Comparison of ENCODE assay signal across 9 mouse cellular contexts in the genomic region with DNA sequence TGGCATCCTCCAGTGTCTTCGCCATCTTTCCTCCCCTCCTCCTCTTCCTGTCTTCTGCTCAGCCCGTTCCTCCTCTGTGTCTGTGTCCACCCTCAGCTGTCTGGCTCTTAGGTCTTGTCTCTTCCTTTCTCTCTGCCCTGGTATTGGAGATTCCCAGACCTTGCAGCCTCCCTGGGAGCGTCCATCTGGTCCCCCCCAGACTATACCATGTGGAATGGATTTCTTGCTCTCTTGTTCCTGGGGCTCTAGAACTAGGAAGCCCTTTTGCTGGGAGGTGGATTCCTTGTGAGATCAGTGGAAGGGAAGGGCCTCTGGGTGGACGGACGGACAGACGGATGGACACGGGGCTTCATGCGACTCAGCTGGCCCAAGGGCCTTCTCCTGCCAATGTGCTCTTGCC. TPM values are rescaled to one million over a fixed set of nuclear protein-coding genes. Genes with fewer than 3 reads are reported as not detected.
DNase-seq lines count a peak whose midpoint lies in the region; ATAC-seq and TF ChIP-seq lines count a peak whose summit lies in the region.
"Had no signal": no experiment of that assay in that cellular context is flagged by ENCODE, and none has a peak within 500 bp of the region (broad histone marks: within the 10 kb centered on the region; RNA-seq: fewer than 3 reads in every experiment).

No protein-coding gene starts in this region.

- 90% methylated on average over 8 of the region's 8 CpGs for WGBS in hindbrain, embryonic 10.5 days
- WGBS in hindbrain, embryonic 11.5 days, result 84% methylated on average over 8 of the region's 8 CpGs
- 81% methylated on average over 8 of the region's 8 CpGs for WGBS in hindbrain, embryonic 12.5 days
- 90% methylated on average over 8 of the region's 8 CpGs for WGBS in midbrain, embryonic 14.5 days

- no peak overlapping the region for H3K9ac ChIP-seq in hindbrain, embryonic 11.5 days (ENCODE audit: low read depth, low read length)
- peak overlapping the region; percentile 97; the same call in 1 of the 2 replicates for H3K9ac ChIP-seq in hindbrain, embryonic 12.5 days
- H3K9ac ChIP-seq in midbrain, embryonic 14.5 days (replicated peaks; ENCODE audit: low read length), result 0 out of 2 replicates have a peak overlapping the region, but pooled peaks have one; percentile 39

- no peak for TF ChIP-seq POLR2A in cortical plate, adult 2 months (IDR thresholded peaks at IDR 0.05; ENCODE audit: extremely low read depth, insufficient read depth, low read length)

- DNase-seq in hindbrain, embryonic 10.5 days (ENCODE audit: low spot score), result no peak
- no peak for DNase-seq in hindbrain, embryonic 11.5 days (ENCODE audit: low spot score)
- DNase-seq in midbrain, embryonic 14.5 days, result no peak
- no peak for DNase-seq in adrenal gland, postnatal 14 days

- ATAC-seq in hindbrain, embryonic 11.5 days (ENCODE audit: low FRiP score), result no peak
- no peak for ATAC-seq in hindbrain, embryonic 12.5 days (ENCODE audit: low FRiP score)
- ATAC-seq in midbrain, embryonic 14.5 days (ENCODE audit: low FRiP score, low TSS enrichment), result no peak
- no peak for ATAC-seq in megakaryocyte progenitor cell, adult 5-6 weeks (replicated peaks; ENCODE audit: poor library complexity)

- TF ChIP-seq CTCF in cortical plate, adult 2 months (IDR thresholded peaks at IDR 0.05; ENCODE audit: extremely low read depth, insufficient read depth, low read length), result no peak

- H3K9me3 ChIP-seq in hindbrain, embryonic 10.5 days, result no peaks in the 10 kb centered on the region
- no peaks in the 10 kb centered on the region for H3K9me3 ChIP-seq in hindbrain, embryonic 11.5 days (ENCODE audit: control insufficient read depth, low read length)
- H3K9me3 ChIP-seq in hindbrain, embryonic 12.5 days (replicated peaks), result no peaks in the 10 kb centered on the region
- no peaks in the 10 kb centered on the region for H3K9me3 ChIP-seq in midbrain, embryonic 14.5 days (ENCODE audit: control insufficient read depth, low read length)

- peak overlapping the region; percentile 96; the same call in 1 of the 2 replicates for H3K4me3 ChIP-seq in hindbrain, embryonic 10.5 days
- no peak overlapping the region for H3K4me3 ChIP-seq in hindbrain, embryonic 11.5 days (ENCODE audit: low read depth, low read length)
- peak overlapping the region; percentile 5; the same call in 1 of the 2 replicates for H3K4me3 ChIP-seq in cortical plate, adult 2 months (ENCODE audit: insufficient read depth, low read length)
- peak overlapping the region; percentile 2; the same call in 1 of the 2 replicates for H3K4me3 ChIP-seq in hindbrain, embryonic 12.5 days
- H3K4me3 ChIP-seq in midbrain, embryonic 14.5 days (replicated peaks; ENCODE audit: low read depth, low read length), result 0 out of 2 replicates have a peak overlapping the region, but pooled peaks have one; percentile 5

- H3K4me2 ChIP-seq in hindbrain, embryonic 11.5 days (replicated peaks; ENCODE audit: low read depth, low read length), result no peak overlapping the region
- H3K4me2 ChIP-seq in hindbrain, embryonic 12.5 days (replicated peaks), result peak overlapping the region; percentile 93
- H3K4me2 ChIP-seq in midbrain, embryonic 14.5 days (ENCODE audit: low read length), result peak overlapping the region; percentile 97

- peaks cover 70% of the 10 kb centered on the region for H3K36me3 ChIP-seq in hindbrain, embryonic 10.5 days
- H3K36me3 ChIP-seq in hindbrain, embryonic 11.5 days (ENCODE audit: control insufficient read depth, insufficient read depth, low read length), result peaks cover 12% of the 10 kb centered on the region
- peaks cover 43% of the 10 kb centered on the region for H3K36me3 ChIP-seq in hindbrain, embryonic 12.5 days
- H3K36me3 ChIP-seq in midbrain, embryonic 14.5 days (ENCODE audit: control insufficient read depth, insufficient read depth, low read length), result peaks cover 49% of the 10 kb centered on the region

- no peaks in the 10 kb centered on the region for H3K27me3 ChIP-seq in hindbrain, embryonic 10.5 days (ENCODE audit: insufficient read depth, poor library complexity, severe bottlenecking)
- no peaks in the 10 kb centered on the region for H3K27me3 ChIP-seq in hindbrain, embryonic 11.5 days (ENCODE audit: control insufficient read depth, insufficient read depth, low read length)
- H3K27me3 ChIP-seq in hindbrain, embryonic 12.5 days, result no peaks in the 10 kb centered on the region
- H3K27me3 ChIP-seq in midbrain, embryonic 14.5 days (ENCODE audit: control insufficient read depth, insufficient read depth, low read length), result no peaks in the 10 kb centered on the region

- peak overlapping the region; percentile 36; the same call in 1 of the 2 replicates for H3K27ac ChIP-seq in hindbrain, embryonic 10.5 days
- H3K27ac ChIP-seq in hindbrain, embryonic 11.5 days (ENCODE audit: low read depth, low read length), result no peak overlapping the region
- H3K27ac ChIP-seq in cortical plate, adult 2 months (ENCODE audit: insufficient read depth, low read length), result no peak overlapping the region
- no peak overlapping the region for H3K27ac ChIP-seq in hindbrain, embryonic 12.5 days
- no peak overlapping the region for H3K27ac ChIP-seq in midbrain, embryonic 14.5 days (replicated peaks; ENCODE audit: low read depth, low read length)

- peaks cover 87% of the 10 kb centered on the region for H3K4me1 ChIP-seq in hindbrain, embryonic 10.5 days (replicated peaks)
- H3K4me1 ChIP-seq in hindbrain, embryonic 11.5 days (replicated peaks; ENCODE audit: control insufficient read depth, insufficient read depth, low read length), result peaks cover 28% of the 10 kb centered on the region
- peaks cover 16% of the 10 kb centered on the region for H3K4me1 ChIP-seq in cortical plate, adult 2 months (ENCODE audit: control insufficient read depth, insufficient read depth, low read length)
- H3K4me1 ChIP-seq in hindbrain, embryonic 12.5 days, result peaks cover 70% of the 10 kb centered on the region
- peaks cover 41% of the 10 kb centered on the region for H3K4me1 ChIP-seq in midbrain, embryonic 14.5 days (ENCODE audit: control insufficient read depth, insufficient read depth, low read length)

RNA-seq across cellular contexts. Expression of gene Ppp1r9b, which starts 5.3 kb away (rescaled TPM):
- polyA plus RNA-seq in hindbrain, embryonic 10.5 days (2016; fragmentation: Nextera tagmentation; extraction: Ambion mirVana), result 10.4 and 11.8 TPM in 2 replicates
- 12.4 and 16.2 TPM in 2 replicates for polyA plus RNA-seq in hindbrain, embryonic 11.5 days (2014; fragmentation: Nextera tagmentation; extraction: Ambion mirVana)
- polyA plus RNA-seq in cortical plate, adult 2 months (2012; rRNA removed), result 284 and 326 TPM in 2 replicates
- 16.8 and 18.5 TPM in 2 replicates for polyA plus RNA-seq in hindbrain, embryonic 12.5 days (2016; fragmentation: Nextera tagmentation; extraction: Ambion mirVana)
- polyA plus RNA-seq in midbrain, embryonic 14.5 days (2014; fragmentation: Nextera tagmentation; extraction: Ambion mirVana), result 27.1 and 27.6 TPM in 2 replicates
- total RNA-seq in adrenal gland, postnatal 14 days (2021), result 101 and 109 TPM in 2 replicates
- 43.9 and 46.6 TPM in 2 replicates for total RNA-seq in megakaryocyte progenitor cell, adult 5-6 weeks (2015)
- total RNA-seq in megakaryocyte progenitor cell, adult 5-6 weeks (2017), result 81.9 and 107 TPM in 2 replicates

RNA-seq across cellular contexts. Expression of gene Samd14, which starts 13.6 kb away (rescaled TPM):
- polyA plus RNA-seq in hindbrain, embryonic 10.5 days (2016; fragmentation: Nextera tagmentation; extraction: Ambion mirVana), result 38.8 and 71.5 TPM in 2 replicates
- 46.1 and 47.6 TPM in 2 replicates for polyA plus RNA-seq in hindbrain, embryonic 11.5 days (2014; fragmentation: Nextera tagmentation; extraction: Ambion mirVana)
- polyA plus RNA-seq in cortical plate, adult 2 months (2012; rRNA removed), result 17.8 and 18.0 TPM in 2 replicates
- polyA plus RNA-seq in hindbrain, embryonic 12.5 days (2016; fragmentation: Nextera tagmentation; extraction: Ambion mirVana), result 94.6 and 106 TPM in 2 replicates
- polyA plus RNA-seq in midbrain, embryonic 14.5 days (2014; fragmentation: Nextera tagmentation; extraction: Ambion mirVana), result 135 and 152 TPM in 2 replicates
- total RNA-seq in adrenal gland, postnatal 14 days (2021), result 5.4 and 7.3 TPM in 2 replicates
- 2.3 and 6.1 TPM in 2 replicates for total RNA-seq in megakaryocyte progenitor cell, adult 5-6 weeks (2015)
- total RNA-seq in megakaryocyte progenitor cell, adult 5-6 weeks (2017), result 0.92 and 2.6 TPM in 2 replicates

RNA-seq across cellular contexts. Expression of gene Sgca, which starts 20.0 kb away (rescaled TPM):
- 0.10 TPM in 1 of 2 replicates, not detected in the other for polyA plus RNA-seq in hindbrain, embryonic 10.5 days (2016; fragmentation: Nextera tagmentation; extraction: Ambion mirVana)
- polyA plus RNA-seq in hindbrain, embryonic 11.5 days (2014; fragmentation: Nextera tagmentation; extraction: Ambion mirVana), result 0.11 and 0.29 TPM in 2 replicates
- 1.6 and 1.8 TPM in 2 replicates for polyA plus RNA-seq in cortical plate, adult 2 months (2012; rRNA removed)
- 0.43 and 1.5 TPM in 2 replicates for polyA plus RNA-seq in hindbrain, embryonic 12.5 days (2016; fragmentation: Nextera tagmentation; extraction: Ambion mirVana)
- polyA plus RNA-seq in midbrain, embryonic 14.5 days (2014; fragmentation: Nextera tagmentation; extraction: Ambion mirVana), result not detected in 2 replicates
- total RNA-seq in adrenal gland, postnatal 14 days (2021), result 0.26 TPM in 1 of 2 replicates, not detected in the other
- not detected in 2 replicates for total RNA-seq in megakaryocyte progenitor cell, adult 5-6 weeks (2015)
- not detected in 2 replicates for total RNA-seq in megakaryocyte progenitor cell, adult 5-6 weeks (2017)

RNA-seq across cellular contexts. Expression of gene Hils1, which starts 28.7 kb away (rescaled TPM):
- polyA plus RNA-seq in hindbrain, embryonic 10.5 days (2016; fragmentation: Nextera tagmentation; extraction: Ambion mirVana), result not detected in 2 replicates
- not detected in 2 replicates for polyA plus RNA-seq in hindbrain, embryonic 11.5 days (2014; fragmentation: Nextera tagmentation; extraction: Ambion mirVana)
- polyA plus RNA-seq in cortical plate, adult 2 months (2012; rRNA removed), result not detected in 2 replicates
- polyA plus RNA-seq in hindbrain, embryonic 12.5 days (2016; fragmentation: Nextera tagmentation; extraction: Ambion mirVana), result not detected in 2 replicates
- not detected in 2 replicates for polyA plus RNA-seq in midbrain, embryonic 14.5 days (2014; fragmentation: Nextera tagmentation; extraction: Ambion mirVana)
- total RNA-seq in adrenal gland, postnatal 14 days (2021), result not detected in 2 replicates
- total RNA-seq in megakaryocyte progenitor cell, adult 5-6 weeks (2015), result not detected in 2 replicates
- total RNA-seq in megakaryocyte progenitor cell, adult 5-6 weeks (2017), result not detected in 2 replicates
- polyA plus RNA-seq: large intestine, adult 2 months; spleen, adult 2 months had no signal

RNA-seq across cellular contexts. Expression of gene Pdk2, which starts 45.1 kb away (rescaled TPM):
- polyA plus RNA-seq in hindbrain, embryonic 10.5 days (2016; fragmentation: Nextera tagmentation; extraction: Ambion mirVana), result 10.7 and 15.2 TPM in 2 replicates
- 12.5 and 13.0 TPM in 2 replicates for polyA plus RNA-seq in hindbrain, embryonic 11.5 days (2014; fragmentation: Nextera tagmentation; extraction: Ambion mirVana)
- 106 TPM in 2 replicates for polyA plus RNA-seq in cortical plate, adult 2 months (2012; rRNA removed)
- polyA plus RNA-seq in hindbrain, embryonic 12.5 days (2016; fragmentation: Nextera tagmentation; extraction: Ambion mirVana), result 22.5 and 25.6 TPM in 2 replicates
- 21.5 and 22.7 TPM in 2 replicates for polyA plus RNA-seq in midbrain, embryonic 14.5 days (2014; fragmentation: Nextera tagmentation; extraction: Ambion mirVana)
- 147 and 156 TPM in 2 replicates for total RNA-seq in adrenal gland, postnatal 14 days (2021)
- total RNA-seq in megakaryocyte progenitor cell, adult 5-6 weeks (2015), result 4.2 and 4.8 TPM in 2 replicates
- 0.71 and 1.4 TPM in 2 replicates for total RNA-seq in megakaryocyte progenitor cell, adult 5-6 weeks (2017)
